Mouse (Mus musculus): Measurements from ENCODE around the gene Rgcc. TPM values are rescaled to one million over a fixed set of nuclear protein-coding genes. Genes with fewer than 3 reads are reported as not detected.

The Rgcc gene
- polyA plus RNA-seq, 1 experiment from 2014 or later: 28.7 TPM

DNA sequence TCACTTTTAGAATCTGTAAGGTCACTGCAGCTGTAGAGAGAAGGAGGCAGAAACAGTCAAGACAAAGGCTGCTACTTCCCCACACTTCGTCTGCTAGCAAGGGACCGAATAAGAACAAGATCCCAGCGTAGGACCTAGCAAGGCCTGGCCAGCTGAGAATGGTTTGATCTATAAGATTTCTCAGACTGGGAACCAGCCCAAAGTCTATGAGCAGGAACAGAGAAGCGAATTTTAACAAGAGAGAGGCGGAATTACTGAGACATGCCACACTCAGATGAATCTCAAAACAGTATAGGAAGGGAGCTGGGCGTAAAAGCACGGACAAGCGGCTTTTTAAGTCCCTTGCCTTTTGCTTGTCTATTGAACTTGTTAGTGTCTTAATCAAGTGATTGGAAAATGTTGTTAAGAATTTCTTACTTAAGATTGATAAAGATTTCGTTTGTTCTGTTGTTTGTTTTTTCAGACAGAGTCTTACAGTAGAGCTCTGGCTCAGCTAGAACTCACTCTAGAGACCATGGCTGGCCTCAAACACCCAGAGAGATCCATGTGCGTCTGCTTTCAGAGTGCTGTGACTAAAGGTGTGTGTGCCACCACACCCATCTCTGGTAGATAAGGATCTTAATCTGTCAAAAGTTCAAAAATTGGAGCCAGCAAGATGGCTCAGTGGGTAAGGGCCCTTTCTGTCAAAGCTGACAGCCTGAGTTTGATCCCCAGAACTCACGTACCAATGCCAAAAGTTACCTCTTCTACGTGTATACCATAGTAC is 13.0 kb upstream of the Rgcc start:
- H3K4me2 ChIP-seq: no peak overlapping the region
- no peak for ATAC-seq (replicated peaks; ENCODE audit: low FRiP score)
- no peak overlapping the region for H3K27ac ChIP-seq
- H3K36me3 ChIP-seq: no peaks in the 10 kb centered on the region
- no peak overlapping the region for H3K4me3 ChIP-seq (replicated peaks)
- H3K9me3 ChIP-seq (replicated peaks): no peaks in the 10 kb centered on the region
- 88% methylated on average over 12 of the region's 12 CpGs for WGBS
- H3K4me1 ChIP-seq: 0 out of 2 replicates have a peak, but pooled peaks cover 1% of the 10 kb centered on the region
- H3K27me3 ChIP-seq: no peaks in the 10 kb centered on the region
- no peak overlapping the region for H3K9ac ChIP-seq

GRCm38 (mm10) chr14:79313439-79314175 is 12.2 kb upstream of the Rgcc start:
- no peaks in the 10 kb centered on the region for H3K9me3 ChIP-seq (replicated peaks)
- no peak overlapping the region for H3K9ac ChIP-seq
- no peaks in the 10 kb centered on the region for H3K4me1 ChIP-seq
- no peaks in the 10 kb centered on the region for H3K36me3 ChIP-seq
- 76% methylated on average over 8 of the region's 8 CpGs for WGBS
- H3K4me3 ChIP-seq (replicated peaks): no peak overlapping the region
- no peaks in the 10 kb centered on the region for H3K27me3 ChIP-seq
- ATAC-seq (replicated peaks; ENCODE audit: low FRiP score): no peak
- no peak overlapping the region for H3K27ac ChIP-seq
- H3K4me2 ChIP-seq: no peak overlapping the region

DNA sequence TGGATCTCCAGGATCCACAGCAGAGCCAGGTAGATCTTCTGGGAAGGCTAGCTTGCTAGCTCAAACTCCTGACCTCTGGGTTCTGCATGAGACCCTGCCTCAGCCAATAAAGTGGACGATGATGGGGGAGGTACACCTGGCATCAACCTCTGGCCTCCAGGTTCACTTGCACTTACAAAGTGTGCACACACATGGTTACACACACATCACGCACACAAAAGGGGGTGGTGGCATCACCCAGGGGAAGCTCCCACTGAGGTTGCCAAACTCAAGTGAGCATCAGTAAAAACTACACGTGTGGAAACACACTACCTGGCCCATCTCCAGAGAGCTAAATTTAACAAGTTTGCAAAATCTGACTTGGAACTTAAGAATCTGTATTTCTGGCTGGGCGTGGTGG is 11.3 kb upstream of the Rgcc start:
- no peaks in the 10 kb centered on the region for H3K9me3 ChIP-seq (replicated peaks)
- no peaks in the 10 kb centered on the region for H3K27me3 ChIP-seq
- H3K27ac ChIP-seq: no peak overlapping the region
- H3K36me3 ChIP-seq: no peaks in the 10 kb centered on the region
- no peak overlapping the region for H3K4me2 ChIP-seq
- no peak overlapping the region for H3K4me3 ChIP-seq (replicated peaks)
- no peak for ATAC-seq (replicated peaks; ENCODE audit: low FRiP score)
- H3K9ac ChIP-seq: no peak overlapping the region
- no peaks in the 10 kb centered on the region for H3K4me1 ChIP-seq
- 77% methylated on average over 4 of the region's 4 CpGs for WGBS

- 33% methylated on average over 3 of the region's 4 CpGs for WGBS
- no peak overlapping the region for H3K9ac ChIP-seq
- no peaks in the 10 kb centered on the region for H3K36me3 ChIP-seq
- no peak overlapping the region for H3K4me3 ChIP-seq (replicated peaks)
- no peaks in the 10 kb centered on the region for H3K4me1 ChIP-seq
- no peak overlapping the region for H3K27ac ChIP-seq
- no peaks in the 10 kb centered on the region for H3K9me3 ChIP-seq (replicated peaks)
- H3K4me2 ChIP-seq: no peak overlapping the region
- H3K27me3 ChIP-seq: no peaks in the 10 kb centered on the region
- no peak for ATAC-seq (replicated peaks; ENCODE audit: low FRiP score)
Observed at GRCm38 (mm10) chr14:79311918-79312454, 10.5 kb upstream of the Rgcc start.

GRCm38 (mm10) chr14:79309115-79309514 is 7.7 kb upstream of the Rgcc start:
- Histone ChIP-seq H3K36me3 (no peaks in the 10 kb centered on the region), H3K9me3 (replicated peaks) (no peaks in the 10 kb centered on the region), H3K27ac (no peak overlapping the region), H3K4me3 (replicated peaks) (no peak overlapping the region), H3K4me1 (no peaks in the 10 kb centered on the region), H3K4me2 (no peak overlapping the region), H3K9ac (no peak overlapping the region), H3K27me3 (no peaks in the 10 kb centered on the region)
- WGBS: 37% methylated on average over 4 of the region's 4 CpGs
- 0 out of 2 replicates have a peak, but pooled peaks have one; percentile 18 for ATAC-seq (replicated peaks; ENCODE audit: low FRiP score)

DNA sequence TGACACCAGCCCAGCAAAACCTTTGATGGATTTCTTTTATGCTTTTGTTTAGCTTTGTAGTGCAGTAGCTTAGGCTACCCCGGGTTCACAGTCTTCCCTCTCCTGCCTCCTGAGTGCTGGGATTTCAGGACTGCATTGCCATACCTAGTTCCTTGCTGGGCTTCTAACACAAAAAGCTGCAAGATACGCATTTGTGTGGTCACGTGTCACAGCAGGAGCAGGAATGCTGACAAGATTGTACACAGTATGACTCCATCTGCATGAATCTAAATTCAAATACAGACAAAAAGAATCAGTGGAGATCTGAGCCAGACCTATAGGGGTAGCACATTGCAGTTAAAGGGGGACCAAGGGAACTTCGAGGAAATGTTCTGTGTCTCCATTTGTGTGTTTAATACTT is 6.9 kb upstream of the Rgcc start:
- 44% methylated on average over 4 of the region's 4 CpGs for WGBS
- Histone ChIP-seq H3K36me3 (no peaks in the 10 kb centered on the region), H3K9ac (no peak overlapping the region), H3K4me2 (no peak overlapping the region), H3K27me3 (peaks cover 3% of the 10 kb centered on the region; the same call in 1 of the 2 replicates), H3K27ac (no peak overlapping the region), H3K9me3 (replicated peaks) (no peaks in the 10 kb centered on the region), H3K4me1 (no peaks in the 10 kb centered on the region), H3K4me3 (replicated peaks) (no peak overlapping the region)
- no peak for ATAC-seq (replicated peaks; ENCODE audit: low FRiP score)

GRCm38 (mm10) chr14:79307908-79308307 is 6.5 kb upstream of the Rgcc start:
- Histone ChIP-seq H3K9me3 (replicated peaks) (no peaks in the 10 kb centered on the region), H3K4me3 (replicated peaks) (no peak overlapping the region), H3K9ac (no peak overlapping the region), H3K27ac (no peak overlapping the region), H3K27me3 (peaks cover 4% of the 10 kb centered on the region), H3K36me3 (no peaks in the 10 kb centered on the region), H3K4me1 (no peaks in the 10 kb centered on the region), H3K4me2 (no peak overlapping the region)
- 80% methylated on average over 5 of the region's 5 CpGs for WGBS
- ATAC-seq (replicated peaks; ENCODE audit: low FRiP score): no peak

DNA sequence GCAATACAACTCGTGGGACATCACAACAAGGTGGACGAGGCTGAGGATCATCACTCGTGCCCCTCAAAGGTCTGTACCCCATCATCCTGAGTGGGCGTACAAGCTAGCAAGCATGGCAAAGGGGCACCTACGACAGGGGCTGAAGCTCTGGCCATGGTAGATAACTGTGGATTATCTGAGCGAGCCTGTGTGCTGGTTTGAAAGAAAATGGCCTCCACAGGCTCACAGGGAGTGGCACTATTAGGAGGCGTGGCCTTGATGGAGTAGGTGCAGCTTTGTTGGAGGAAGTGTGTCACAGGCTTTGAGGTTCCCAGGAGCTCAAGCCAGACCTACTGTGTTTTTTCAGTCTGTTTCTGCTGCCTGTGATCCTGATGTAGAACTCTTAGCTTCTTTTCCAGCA is 5.7 kb upstream of the Rgcc start:
- H3K9ac ChIP-seq: no peak overlapping the region
- WGBS: 90% methylated on average over 7 of the region's 7 CpGs
- H3K4me3 ChIP-seq (replicated peaks): no peak overlapping the region
- H3K27ac ChIP-seq: no peak overlapping the region
- H3K9me3 ChIP-seq (replicated peaks): no peaks in the 10 kb centered on the region
- no peaks in the 10 kb centered on the region for H3K36me3 ChIP-seq
- no peak overlapping the region for H3K4me2 ChIP-seq
- H3K27me3 ChIP-seq: peaks cover 6% of the 10 kb centered on the region
- ATAC-seq (replicated peaks; ENCODE audit: low FRiP score): no peak
- no peaks in the 10 kb centered on the region for H3K4me1 ChIP-seq

DNA sequence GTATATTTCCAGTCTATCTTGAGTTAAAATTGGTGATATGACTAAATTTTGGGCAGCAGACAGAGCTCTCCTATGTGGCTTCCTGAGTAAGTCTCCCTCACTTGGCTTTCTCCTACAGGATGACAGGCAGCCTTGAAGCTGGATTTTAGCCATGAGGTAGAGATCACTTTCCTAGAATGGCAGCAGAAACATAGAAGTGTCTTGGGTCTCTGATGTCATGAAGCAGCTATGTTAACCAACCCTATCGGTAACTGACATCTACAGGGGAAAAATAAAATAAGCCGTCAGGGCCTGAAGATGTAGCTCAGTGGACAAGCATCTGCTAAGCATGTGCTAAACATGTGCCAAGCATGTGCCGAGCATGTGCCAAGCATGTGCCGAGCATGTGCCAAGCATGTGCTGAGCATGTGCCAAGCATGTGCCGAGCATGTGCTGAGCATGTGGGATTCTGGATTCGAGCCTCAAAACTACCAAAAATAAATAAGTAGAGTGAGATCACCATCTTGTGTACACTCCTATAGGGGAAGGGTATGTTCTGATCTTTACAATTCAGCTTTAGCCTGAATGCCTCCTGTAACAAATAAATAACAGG is 3.5 kb upstream of the Rgcc start:
- Histone ChIP-seq H3K4me2 (no peak overlapping the region), H3K4me3 (replicated peaks) (no peak overlapping the region), H3K9ac (no peak overlapping the region), H3K4me1 (peaks cover 19% of the 10 kb centered on the region), H3K27ac (no peak overlapping the region), H3K9me3 (replicated peaks) (no peaks in the 10 kb centered on the region), H3K27me3 (peaks cover 21% of the 10 kb centered on the region), H3K36me3 (no peaks in the 10 kb centered on the region)
- WGBS: 93% methylated on average over 6 of the region's 6 CpGs
- no peak for ATAC-seq (replicated peaks; ENCODE audit: low FRiP score)

GRCm38 (mm10) chr14:79303150-79303549 is 1.7 kb upstream of the Rgcc start:
- H3K9me3 ChIP-seq (replicated peaks): no peaks in the 10 kb centered on the region
- H3K36me3 ChIP-seq: no peaks in the 10 kb centered on the region
- H3K4me3 ChIP-seq (replicated peaks): no peak overlapping the region
- H3K27me3 ChIP-seq: peaks cover 22% of the 10 kb centered on the region
- H3K27ac ChIP-seq: no peak overlapping the region
- WGBS: 77% methylated on average over 2 of the region's 2 CpGs
- no peak overlapping the region for H3K4me2 ChIP-seq
- H3K9ac ChIP-seq: no peak overlapping the region
- ATAC-seq (replicated peaks; ENCODE audit: low FRiP score): no peak
- H3K4me1 ChIP-seq: peaks cover 28% of the 10 kb centered on the region

DNA sequence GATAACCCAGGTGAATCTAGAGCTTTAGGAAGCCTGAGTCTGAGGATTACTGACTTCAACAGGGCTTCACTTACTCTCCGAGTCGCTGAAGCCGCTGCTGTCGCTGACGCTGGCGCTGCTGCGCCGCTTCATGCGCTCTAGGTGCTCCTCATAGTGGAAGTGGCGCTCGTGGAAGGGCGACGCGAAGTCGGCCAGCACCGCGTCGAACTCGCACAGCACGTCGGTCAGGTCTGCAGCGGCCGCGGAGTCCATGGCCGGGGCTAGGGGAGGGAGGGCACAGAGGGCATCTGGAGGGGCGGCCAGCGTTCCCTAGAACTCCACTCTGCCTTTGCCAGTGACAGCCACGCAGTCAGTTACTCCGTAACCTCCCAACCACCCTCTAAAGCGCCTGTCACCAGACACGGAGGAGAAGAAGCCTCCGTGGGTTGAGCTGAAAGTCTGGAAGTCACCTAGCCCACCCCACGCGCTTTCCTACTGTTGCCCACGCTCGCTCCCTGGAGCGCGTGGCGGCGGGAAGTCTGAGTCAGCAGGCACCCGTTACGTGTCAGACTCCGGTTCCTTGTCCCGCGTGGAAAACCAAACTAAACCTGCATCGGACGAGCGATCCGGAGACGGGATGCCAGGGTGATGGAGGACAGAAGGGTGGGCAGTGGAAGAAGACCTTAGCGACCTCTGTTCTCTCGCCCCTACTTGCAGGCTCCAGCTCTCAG is 649 bp downstream of the Rgcc start:
- ATAC-seq (replicated peaks; ENCODE audit: low FRiP score): peak; percentile 17
- Histone ChIP-seq H3K9me3 (replicated peaks) (no peaks in the 10 kb centered on the region), H3K9ac (peak overlapping the region; percentile 54), H3K4me3 (replicated peaks) (peak overlapping the region; percentile 52), H3K4me1 (peaks cover 29% of the 10 kb centered on the region), H3K4me2 (peak overlapping the region; percentile 94), H3K27ac (no peak overlapping the region), H3K36me3 (no peaks in the 10 kb centered on the region), H3K27me3 (peaks cover 22% of the 10 kb centered on the region)
- under 1% methylated on average over 52 of the region's 52 CpGs for WGBS

Data from kidney, embryonic 15.5 days (tissue).